Mouse (Mus musculus) limb, embryonic 14.5 days (tissue): ENCODE results near the gene Smg6. TPM values are rescaled to one million over a fixed set of nuclear protein-coding genes. Genes with fewer than 3 reads are reported as not detected.

ENCODE experiments used
- ATAC-seq: fragments of 200-750 bp; cut with Nextera tagmentation; 2 replicates; pipeline ENCODE4 v1.8.0; 2017; ENCODE audit warnings: low read depth, moderate number of reproducible peaks, moderate TSS enrichment; ENCODE audit not compliant: low FRiP score
- DNase-seq: peaks from one replicate; pipeline ENCODE4 v3.0.0-alpha.2; 2015; ENCODE audit warnings: low spot score
- H3K27ac ChIP-seq: fragments of 300-500 bp; sonication (generic); replicated peaks from 2 replicates; pipeline ENCODE4 v1.5.1; 2014; ENCODE audit warnings: low read depth, mild to moderate bottlenecking, low read length, moderate library complexity, mixed read lengths
- H3K27me3 ChIP-seq: fragments of 300-500 bp; sonication (generic); 2 replicates; pipeline ENCODE4 v1.6.1; 2014; ENCODE audit warnings: low read length, mixed read lengths; ENCODE audit not compliant: control insufficient read depth, insufficient read depth
- H3K36me3 ChIP-seq: fragments of 300-500 bp; sonication (generic); 2 replicates; pipeline ENCODE4 v1.6.1; 2014; ENCODE audit warnings: mild to moderate bottlenecking, low read length, moderate library complexity, mixed read lengths; ENCODE audit not compliant: control insufficient read depth, insufficient read depth
- H3K4me1 ChIP-seq: fragments of 300-500 bp; sonication (generic); 2 replicates; pipeline ENCODE4 v1.6.1; 2014; ENCODE audit warnings: antibody characterized with exemption, low read length, mixed read lengths; ENCODE audit not compliant: control insufficient read depth, insufficient read depth
- H3K4me2 ChIP-seq: fragments of 300-500 bp; sonication (generic); replicated peaks from 2 replicates; pipeline ENCODE4 v1.6.1; 2014; ENCODE audit warnings: low read depth, mild to moderate bottlenecking, low read length, moderate library complexity; ENCODE audit not compliant: severe bottlenecking
- H3K4me3 ChIP-seq: fragments of 300-500 bp; sonication (generic); replicated peaks from 2 replicates; pipeline ENCODE4 v1.5.1; 2014; ENCODE audit warnings: low read length
- H3K9ac ChIP-seq: fragments of 300-500 bp; sonication (generic); 2 replicates; pipeline ENCODE4 v1.6.1; 2014; ENCODE audit warnings: mild to moderate bottlenecking, low read depth, low read length, moderate library complexity; ENCODE audit not compliant: severe bottlenecking
- H3K9me3 ChIP-seq: fragments of 300-500 bp; sonication (generic); 2 replicates; pipeline ENCODE4 v1.6.1; 2016; ENCODE audit warnings: low read length; ENCODE audit not compliant: control insufficient read depth
- POLR2A ChIP-seq: fragments of 200-500 bp; IDR thresholded peaks from 2 replicates; pipeline ENCODE4 v1.8.0; 2012; ENCODE audit warnings: inconsistent platforms, mild to moderate bottlenecking, moderate library complexity, borderline replicate concordance; ENCODE audit not compliant: insufficient read depth, insufficient read length; ENCODE audit errors: extremely low read depth
- WGBS: fragments of 180-500 bp; shearing (Covaris S2); extraction: QIAGEN DNeasy Blood & Tissue Kit; methylation state at CpG from one replicate; pipeline ENCODE4 v1.1.7; 2014; 5-methylcytosine and 5-hydroxymethylcytosine counted together
- polyA plus RNA-seq, 2 experiments: library from polyadenylated mRNA; depleted of rRNA in 1 of 2; stranded (reverse) in 1 of 2; unstranded in 1 of 2; fragments of >200 nt; fragmentation: Nextera tagmentation in 1 of 2; extraction: Ambion mirVana in 1 of 2; gene quantifications; 2 replicates each; pipeline versions ENCODE4 v1.2.1 to v1.2.3; 2012 to 2014

The Smg6 gene
- polyA plus RNA-seq, 2 experiments: 16.0 to 36.5 TPM

DNA sequence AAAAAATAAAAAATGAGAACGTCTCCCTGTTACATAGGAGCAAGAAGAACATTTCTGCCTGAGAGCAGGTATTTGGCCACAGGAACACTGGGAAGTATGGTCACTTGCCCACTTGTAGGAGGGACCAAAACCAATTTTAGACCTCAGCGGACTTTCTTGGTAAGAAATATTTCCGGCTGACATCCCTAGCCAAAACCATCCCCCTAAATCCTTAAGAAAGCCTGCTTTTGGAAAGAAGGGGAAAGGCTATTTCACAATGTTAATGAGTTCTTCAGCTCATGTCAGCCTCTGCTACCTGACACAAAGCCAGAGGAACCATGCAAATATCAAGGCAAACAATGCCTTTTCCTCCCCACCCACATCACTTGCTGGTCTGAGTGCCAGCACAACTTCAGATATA, 108.5 kb downstream of the Smg6 start:
- Histone ChIP-seq H3K4me2 (no peak overlapping the region), H3K27ac (no peak overlapping the region), H3K4me3 (no peak overlapping the region), H3K4me1 (peaks cover 22% of the 10 kb centered on the region), H3K9ac (no peak overlapping the region), H3K36me3 (peaks cover 3% of the 10 kb centered on the region; the same call in 1 of the 2 replicates), H3K27me3 (no peaks in the 10 kb centered on the region), H3K9me3 (no peaks in the 10 kb centered on the region)
- ATAC-seq (no peak), DNase-seq (no peak)
- no peak for TF ChIP-seq POLR2A
- WGBS: 88% methylated on average over 3 of the region's 3 CpGs

DNA sequence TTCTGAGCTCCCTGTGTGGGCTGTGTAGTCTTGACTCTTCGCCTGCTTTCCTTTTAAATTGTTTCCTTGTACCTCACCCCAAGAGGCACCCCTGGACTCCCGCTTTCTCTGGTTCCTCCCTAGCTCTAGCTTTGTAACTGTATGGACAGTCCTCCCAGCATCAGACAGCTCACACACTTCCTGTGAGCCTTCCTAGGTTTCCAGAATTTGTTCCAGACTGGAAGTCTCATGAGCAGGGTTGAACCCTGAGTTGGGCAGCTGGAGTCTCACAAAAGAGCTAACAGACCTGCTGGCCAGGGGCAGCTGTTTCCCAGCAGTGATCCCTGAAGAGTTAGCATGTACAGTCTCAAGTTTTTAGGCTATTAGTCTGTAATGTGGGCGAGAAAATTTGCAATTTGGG, 118.7 kb downstream of the Smg6 start:
- Histone ChIP-seq H3K9ac (no peak overlapping the region), H3K36me3 (peaks cover 22% of the 10 kb centered on the region), H3K4me2 (no peak overlapping the region), H3K27me3 (no peaks in the 10 kb centered on the region), H3K4me3 (no peak overlapping the region), H3K27ac (peak overlapping the region; percentile 30; the same call in 1 of the 2 replicates), H3K9me3 (no peaks in the 10 kb centered on the region), H3K4me1 (peaks cover 42% of the 10 kb centered on the region)
- no peak for TF ChIP-seq POLR2A
- no peak for ATAC-seq
- 59% methylated on average over 3 of the region's 3 CpGs for WGBS
- DNase-seq: peak; percentile 29

DNA sequence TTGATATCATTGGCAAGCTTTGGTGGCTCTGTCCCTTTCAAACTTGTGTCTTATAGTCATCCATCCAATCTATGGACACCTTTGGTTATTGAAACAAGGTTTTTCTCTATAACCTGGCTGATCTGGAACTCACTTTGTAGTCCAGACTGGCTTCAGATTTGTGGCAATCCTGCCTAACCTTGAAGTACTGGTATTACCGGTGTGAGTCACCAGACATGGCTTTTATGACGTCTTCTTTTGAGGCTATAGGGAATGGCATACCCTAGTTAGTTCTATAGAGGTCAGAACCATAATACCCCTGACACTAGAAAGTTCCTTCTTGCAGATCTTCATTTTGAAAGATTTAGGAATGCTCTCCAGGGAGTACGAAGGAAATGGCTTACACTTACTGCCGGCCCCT, 120.2 kb downstream of the Smg6 start:
- no peak for ATAC-seq
- H3K27ac ChIP-seq: no peak overlapping the region
- H3K4me1 ChIP-seq: peaks cover 55% of the 10 kb centered on the region

DNA sequence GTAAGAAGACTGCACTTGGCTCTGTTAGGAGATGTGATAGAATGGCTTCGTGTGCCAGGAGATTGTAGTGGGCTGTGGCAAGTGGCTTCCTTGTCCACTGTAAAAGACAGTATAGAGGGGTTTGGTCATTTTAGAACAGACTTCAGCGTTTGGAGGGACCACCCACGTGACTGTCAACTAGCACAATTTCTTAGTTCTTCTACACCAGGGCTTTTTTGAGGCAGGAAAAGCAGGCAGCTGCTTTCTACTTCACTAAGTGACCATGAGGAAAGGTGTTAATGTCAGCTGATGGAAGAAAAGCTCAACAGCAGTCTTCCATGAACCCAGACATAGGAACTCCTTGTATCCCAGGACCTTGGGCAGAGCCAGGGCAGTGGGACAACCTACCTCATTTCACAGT, 121.0 kb downstream of the Smg6 start:
- H3K4me3 ChIP-seq: no peak overlapping the region
- no peaks in the 10 kb centered on the region for H3K27me3 ChIP-seq
- H3K9me3 ChIP-seq: no peaks in the 10 kb centered on the region
- H3K36me3 ChIP-seq: peaks cover 9% of the 10 kb centered on the region
- ATAC-seq: no peak
- no peak overlapping the region for H3K4me2 ChIP-seq
- no peak for TF ChIP-seq POLR2A
- WGBS: 44% methylated on average over 3 of the region's 3 CpGs
- DNase-seq: peak; percentile 41
- H3K4me1 ChIP-seq: peaks cover 62% of the 10 kb centered on the region
- peak overlapping the region; percentile 67 for H3K27ac ChIP-seq
- no peak overlapping the region for H3K9ac ChIP-seq

More for the DNA sequence above, 120.2 kb downstream of the Smg6 start:
- no peak for TF ChIP-seq POLR2A
- no peaks in the 10 kb centered on the region for H3K27me3 ChIP-seq
- H3K9ac ChIP-seq: no peak overlapping the region
- no peaks in the 10 kb centered on the region for H3K9me3 ChIP-seq
- no peak overlapping the region for H3K4me2 ChIP-seq
- no peak for DNase-seq
- WGBS: 82% methylated on average over 4 of the region's 4 CpGs
- H3K36me3 ChIP-seq: peaks cover 15% of the 10 kb centered on the region
- no peak overlapping the region for H3K4me3 ChIP-seq

DNA sequence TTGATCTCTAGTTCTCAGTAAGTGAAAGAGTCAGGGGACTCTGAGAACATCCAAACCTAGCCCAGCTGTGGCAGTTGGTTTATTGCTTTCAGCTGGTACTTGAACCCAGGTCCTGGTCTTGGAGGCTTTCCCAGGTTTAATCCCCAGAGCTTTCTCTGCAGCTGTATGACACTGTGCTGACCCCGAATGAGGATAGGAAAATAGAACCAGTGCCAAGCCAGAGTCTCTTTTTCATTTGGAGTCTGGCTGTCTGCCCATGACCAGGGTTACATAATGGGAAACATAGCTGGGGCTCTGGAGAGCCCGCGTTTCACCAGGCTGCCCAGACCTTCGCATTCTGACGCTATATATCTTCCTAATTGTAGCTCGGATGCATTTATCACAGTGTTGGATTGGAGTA, 121.4 kb downstream of the Smg6 start:
- DNase-seq (peak; percentile 96), ATAC-seq (peak; percentile 88)
- no peaks in the 10 kb centered on the region for H3K9me3 ChIP-seq
- no peak overlapping the region for H3K4me2 ChIP-seq
- peaks cover 4% of the 10 kb centered on the region for H3K36me3 ChIP-seq
- H3K4me1 ChIP-seq: peaks cover 67% of the 10 kb centered on the region
- no peak for TF ChIP-seq POLR2A
- H3K27ac ChIP-seq: peak overlapping the region; percentile 70; the same call in 1 of the 2 replicates
- 19% methylated on average over 6 of the region's 6 CpGs for WGBS
- no peaks in the 10 kb centered on the region for H3K27me3 ChIP-seq
- H3K4me3 ChIP-seq: no peak overlapping the region
- no peak overlapping the region for H3K9ac ChIP-seq
